Mouse (Mus musculus) kidney, embryonic 15.5 days (tissue): ENCODE results near the gene Adamts18. TPM values are rescaled to one million over a fixed set of nuclear protein-coding genes. Genes with fewer than 3 reads are reported as not detected.

Experiments used
- ATAC-seq: fragments of 200-750 bp; cut with Nextera tagmentation; replicated peaks from 2 replicates; pipeline ENCODE4 v1.8.0; 2017; ENCODE audit warnings: moderate TSS enrichment; ENCODE audit not compliant: low FRiP score
- H3K27ac ChIP-seq: fragments of 300-500 bp; sonication (generic); 2 replicates; pipeline ENCODE4 v1.5.1; 2015; ENCODE audit warnings: mild to moderate bottlenecking, inconsistent platforms
- H3K27me3 ChIP-seq: fragments of 300-500 bp; sonication (generic); 2 replicates; pipeline ENCODE4 v1.6.1; 2015; ENCODE audit warnings: inconsistent platforms
- H3K36me3 ChIP-seq: fragments of 300-500 bp; sonication (generic); 2 replicates; pipeline ENCODE4 v1.6.1; 2015; ENCODE audit warnings: inconsistent platforms
- H3K4me1 ChIP-seq: fragments of 300-500 bp; sonication (generic); 2 replicates; pipeline ENCODE4 v1.6.1; 2015; ENCODE audit warnings: inconsistent platforms
- H3K4me2 ChIP-seq: fragments of 300-500 bp; sonication (generic); 2 replicates; pipeline ENCODE4 v1.6.1; 2015; ENCODE audit warnings: moderate library complexity, mild to moderate bottlenecking, inconsistent platforms
- H3K4me3 ChIP-seq: fragments of 300-500 bp; sonication (generic); replicated peaks from 2 replicates; pipeline ENCODE4 v1.5.1; 2015; ENCODE audit warnings: mild to moderate bottlenecking, inconsistent platforms
- H3K9ac ChIP-seq: fragments of 300-500 bp; sonication (generic); 2 replicates; pipeline ENCODE4 v1.6.1; 2015; ENCODE audit warnings: mild to moderate bottlenecking, inconsistent platforms
- H3K9me3 ChIP-seq: fragments of 300-500 bp; sonication (generic); replicated peaks from 2 replicates; pipeline ENCODE4 v1.6.1; 2016; ENCODE audit warnings: inconsistent platforms
- WGBS: fragments of 180-500 bp; shearing (Covaris S2); methylation state at CpG from one replicate; pipeline ENCODE4 v1.1.7; 2015; ENCODE audit warnings: mixed read lengths; 5-methylcytosine and 5-hydroxymethylcytosine counted together
- polyA plus RNA-seq: library from polyadenylated mRNA; unstranded; fragments of >200 nt; fragmentation: Nextera tagmentation; extraction: Ambion mirVana; gene quantifications from 2 replicates; pipeline ENCODE4 v1.2.1, GENCODE M21; 2015

The Adamts18 gene
- polyA plus RNA-seq, result 2.7 and 3.9 TPM in 2 replicates

DNA sequence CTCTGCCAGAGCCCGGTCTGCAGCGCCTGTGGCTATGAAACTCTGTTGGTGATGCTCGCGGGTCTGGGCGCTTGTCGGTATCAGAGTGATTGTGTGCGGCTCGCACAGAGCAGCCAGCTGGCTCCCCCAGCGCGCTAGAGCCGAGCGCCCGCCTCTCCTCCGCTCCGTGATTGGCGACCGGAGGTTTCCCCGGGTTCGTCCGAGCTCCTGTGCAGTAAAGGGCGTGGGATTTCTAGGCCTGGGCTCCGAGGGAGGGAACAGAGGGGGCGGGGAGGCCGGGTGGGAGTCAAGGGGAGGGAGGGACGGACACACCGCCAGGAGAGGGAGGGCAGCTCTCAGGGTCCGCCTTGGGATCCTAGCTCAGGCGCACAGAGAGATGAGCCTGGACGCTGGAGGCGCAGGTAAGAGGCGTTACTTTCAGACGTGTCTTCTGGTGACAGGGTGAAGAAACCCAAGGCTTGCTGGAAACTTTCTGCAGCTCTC is at the start of gene Adamts18:
Gene Adamts18, minus strand, starts transcription at position 86 of the 483 bp plus-strand sequence.
- peak within 1 kb of the TSS; percentile 51 for H3K4me3 ChIP-seq
- H3K4me1 ChIP-seq, result peaks cover 19% of the 10 kb centered on the region
- H3K9me3 ChIP-seq, result no peaks in the 10 kb centered on the region
- 0% methylated on average over 32 of the region's 32 CpGs for WGBS
- H3K27ac ChIP-seq, result no peak within 1 kb of the TSS
- no peaks in the 10 kb centered on the region for H3K36me3 ChIP-seq
- H3K9ac ChIP-seq, result peak within 1 kb of the TSS; percentile 41
- H3K4me2 ChIP-seq, result peak within 1 kb of the TSS; percentile 90
- peak; percentile 88 for ATAC-seq
- H3K27me3 ChIP-seq, result peaks cover 62% of the 10 kb centered on the region

DNA sequence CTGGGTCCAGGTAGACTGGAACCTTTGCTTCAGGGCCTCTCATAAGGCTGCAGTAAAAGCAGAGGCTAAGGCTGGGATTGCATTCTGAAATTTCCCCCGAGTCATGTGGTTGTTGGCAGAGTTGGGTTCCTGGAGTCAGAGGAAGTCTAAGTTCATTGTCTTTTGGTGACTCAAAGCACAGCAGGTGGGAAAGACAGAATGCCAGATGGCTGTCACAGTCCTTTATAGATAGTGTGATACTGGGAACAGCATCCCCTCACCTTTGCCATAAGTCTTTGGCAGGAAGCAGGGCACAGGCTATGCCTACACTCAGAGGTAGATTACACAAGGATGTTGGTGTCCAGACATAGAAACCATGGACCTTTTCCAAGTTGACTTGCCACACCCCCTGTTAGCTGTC is 47.9 kb upstream of the Adamts18 start:
- Histone ChIP-seq H3K9ac (no peak overlapping the region), H3K4me2 (no peak overlapping the region), H3K27ac (no peak overlapping the region), H3K36me3 (no peaks in the 10 kb centered on the region), H3K4me1 (no peaks in the 10 kb centered on the region), H3K9me3 (no peaks in the 10 kb centered on the region), H3K27me3 (no peaks in the 10 kb centered on the region), H3K4me3 (no peak overlapping the region)
- WGBS, result 93% methylated on average over 1 of the region's 1 CpGs
- ATAC-seq, result no peak

DNA sequence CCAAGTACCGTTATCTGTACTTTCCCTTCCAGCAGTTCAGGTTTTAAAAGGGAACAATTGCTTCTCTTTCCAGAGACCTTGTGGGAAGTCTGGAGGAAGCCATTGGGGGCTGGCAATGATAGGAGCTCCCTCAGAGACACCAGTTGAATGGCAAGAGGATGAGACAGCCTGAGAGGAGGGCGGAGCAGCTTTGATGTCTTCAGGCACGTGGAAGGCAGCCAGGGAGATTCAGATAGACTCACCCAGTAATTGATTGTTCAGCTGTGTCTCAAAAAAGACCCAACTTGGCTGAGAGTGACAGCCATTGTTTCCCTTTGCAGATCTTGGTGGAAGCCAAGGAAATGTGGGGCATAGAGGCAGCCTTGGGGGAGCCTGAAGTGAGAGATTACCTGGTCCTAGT is 42.8 kb upstream of the Adamts18 start:
- no peaks in the 10 kb centered on the region for H3K36me3 ChIP-seq
- no peaks in the 10 kb centered on the region for H3K4me1 ChIP-seq
- no peak overlapping the region for H3K27ac ChIP-seq
- H3K4me2 ChIP-seq, result no peak overlapping the region
- no peaks in the 10 kb centered on the region for H3K27me3 ChIP-seq
- H3K4me3 ChIP-seq, result no peak overlapping the region
- 59% methylated on average over 3 of the region's 3 CpGs for WGBS
- no peaks in the 10 kb centered on the region for H3K9me3 ChIP-seq
- no peak overlapping the region for H3K9ac ChIP-seq
- ATAC-seq, result no peak

DNA sequence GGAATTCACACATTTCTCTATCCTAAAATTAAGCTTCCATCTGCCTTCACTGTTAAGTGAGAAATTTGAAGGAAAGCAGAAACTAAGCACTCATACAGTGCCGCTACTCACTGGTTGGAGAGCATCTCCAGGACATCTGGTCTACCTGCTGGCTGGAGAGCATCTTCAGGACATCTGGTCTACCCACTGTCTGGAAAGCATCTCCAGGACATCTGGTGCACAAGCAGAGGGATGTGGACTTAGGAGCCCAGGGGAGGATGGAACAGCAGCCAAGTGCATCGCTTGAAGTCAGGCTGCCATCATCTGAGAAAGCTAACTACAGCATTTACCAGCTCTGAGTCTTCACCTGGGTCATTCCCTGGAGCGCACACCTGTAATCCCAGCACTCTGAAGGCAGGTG is 38.0 kb upstream of the Adamts18 start:
- H3K36me3 ChIP-seq, result no peaks in the 10 kb centered on the region
- H3K27ac ChIP-seq, result no peak overlapping the region
- WGBS, result 94% methylated on average over 3 of the region's 3 CpGs
- H3K27me3 ChIP-seq, result no peaks in the 10 kb centered on the region
- H3K4me3 ChIP-seq, result no peak overlapping the region
- ATAC-seq, result no peak
- H3K9ac ChIP-seq, result no peak overlapping the region
- H3K4me2 ChIP-seq, result no peak overlapping the region
- 0 out of 2 replicates have a peak, but pooled peaks cover 9% of the 10 kb centered on the region for H3K4me1 ChIP-seq
- no peaks in the 10 kb centered on the region for H3K9me3 ChIP-seq

DNA sequence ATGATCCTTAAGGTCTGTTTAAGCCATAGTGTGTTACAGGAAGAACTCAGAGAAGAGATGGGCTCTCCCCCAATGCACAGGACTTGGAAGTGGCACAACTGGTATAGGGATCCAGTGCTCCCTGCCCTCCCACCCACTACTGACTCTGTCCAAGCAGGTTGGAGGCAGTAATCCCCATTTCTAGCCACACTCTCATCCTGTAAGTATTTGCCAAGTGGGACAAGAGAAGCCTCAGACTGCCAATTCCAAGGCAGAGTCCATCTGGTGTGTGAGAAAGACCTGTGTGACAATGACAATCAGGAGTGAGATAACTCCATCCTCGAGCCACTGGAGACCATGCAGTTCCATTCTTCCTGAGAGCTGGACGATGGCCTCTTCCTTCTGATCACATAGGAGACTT is 36.6 kb upstream of the Adamts18 start:
- Histone ChIP-seq H3K9ac (no peak overlapping the region), H3K27me3 (no peaks in the 10 kb centered on the region), H3K9me3 (no peaks in the 10 kb centered on the region), H3K36me3 (no peaks in the 10 kb centered on the region), H3K27ac (no peak overlapping the region), H3K4me1 (0 out of 2 replicates have a peak, but pooled peaks cover 9% of the 10 kb centered on the region), H3K4me2 (no peak overlapping the region), H3K4me3 (no peak overlapping the region)
- 81% methylated on average over 2 of the region's 2 CpGs for WGBS
- ATAC-seq, result no peak

DNA sequence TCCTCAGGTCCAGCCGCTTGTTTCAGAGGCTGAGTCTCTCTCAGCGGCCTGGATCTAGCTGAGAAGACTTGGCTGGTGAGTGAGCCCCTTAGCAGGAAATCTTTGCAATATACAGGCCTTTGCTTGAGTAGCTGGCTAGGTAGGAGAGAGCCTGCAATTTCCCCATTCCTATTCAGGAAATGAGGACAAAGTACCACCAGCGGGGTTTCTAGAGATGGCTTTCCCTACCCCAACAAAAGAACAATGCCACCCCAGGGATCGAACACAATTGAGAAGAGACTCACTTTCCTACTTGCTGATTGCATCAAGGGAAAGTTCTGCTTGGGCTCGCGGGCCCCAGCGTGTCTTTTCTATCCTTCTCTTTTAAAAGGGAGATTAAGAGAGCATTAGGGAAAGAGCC is 35.5 kb upstream of the Adamts18 start:
- ATAC-seq, result no peak
- Histone ChIP-seq H3K9me3 (no peaks in the 10 kb centered on the region), H3K9ac (no peak overlapping the region), H3K27me3 (no peaks in the 10 kb centered on the region), H3K27ac (no peak overlapping the region), H3K4me1 (0 out of 2 replicates have a peak, but pooled peaks cover 9% of the 10 kb centered on the region), H3K36me3 (no peaks in the 10 kb centered on the region), H3K4me3 (no peak overlapping the region), H3K4me2 (no peak overlapping the region)
- WGBS, result 46% methylated on average over 7 of the region's 7 CpGs

DNA sequence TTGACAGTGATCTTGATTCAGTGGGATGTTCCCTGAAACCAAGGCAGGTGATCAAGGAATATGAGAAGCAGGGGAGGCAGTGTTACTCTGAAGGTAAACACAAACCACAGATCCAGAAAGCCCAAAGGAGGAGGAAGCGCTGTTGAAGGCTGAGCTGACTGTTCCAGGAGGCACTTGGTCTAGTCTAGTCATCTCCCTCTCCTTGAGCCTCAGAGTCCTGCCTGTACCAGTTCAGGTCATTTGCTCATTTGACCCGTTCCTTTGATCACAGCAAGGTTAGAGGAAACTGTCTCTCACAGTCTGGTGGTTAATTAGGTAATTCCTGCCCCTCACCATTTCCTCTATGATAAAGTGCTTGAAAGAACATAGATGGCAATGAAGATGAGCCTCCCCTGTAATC is 34.0 kb upstream of the Adamts18 start:
- WGBS, result 35% methylated on average over 2 of the region's 2 CpGs
- Histone ChIP-seq H3K4me1 (0 out of 2 replicates have a peak, but pooled peaks cover 12% of the 10 kb centered on the region), H3K36me3 (no peaks in the 10 kb centered on the region), H3K27me3 (no peaks in the 10 kb centered on the region), H3K4me3 (no peak overlapping the region), H3K9me3 (no peaks in the 10 kb centered on the region), H3K4me2 (no peak overlapping the region), H3K9ac (no peak overlapping the region), H3K27ac (no peak overlapping the region)
- peak; percentile 43; the same call in 1 of the 2 replicates for ATAC-seq

DNA sequence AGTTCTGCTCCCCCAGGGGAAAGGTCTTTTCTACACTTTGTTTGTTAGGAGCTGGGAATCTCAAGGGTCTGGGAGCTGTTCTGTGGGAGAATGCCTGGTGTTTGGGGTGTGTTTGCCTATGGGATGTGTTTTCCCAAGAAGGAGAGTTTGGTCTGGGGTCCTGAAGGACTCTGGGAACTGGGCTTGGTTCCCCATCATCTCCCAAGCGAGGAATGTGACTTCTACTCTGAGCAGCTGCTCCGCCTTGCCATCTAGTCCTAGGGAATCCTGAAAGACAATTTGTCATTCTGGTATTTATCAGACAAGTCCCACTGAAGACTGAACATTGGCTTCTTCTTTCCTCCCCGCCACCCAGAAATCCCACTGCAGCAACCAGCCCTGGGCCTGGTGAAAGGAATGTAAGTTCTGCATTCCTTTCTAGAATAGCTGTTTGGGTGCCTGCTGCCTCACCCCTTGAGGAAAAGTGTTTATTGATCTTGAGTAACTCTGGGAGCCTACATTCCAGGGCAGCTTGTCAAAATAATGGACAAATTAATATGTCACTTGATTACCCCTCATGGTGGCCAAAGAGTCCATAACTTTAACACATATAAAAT is 30.0 kb upstream of the Adamts18 start:
- no peaks in the 10 kb centered on the region for H3K9me3 ChIP-seq
- 0 out of 2 replicates have a peak, but pooled peaks cover 12% of the 10 kb centered on the region for H3K4me1 ChIP-seq
- H3K4me2 ChIP-seq, result no peak overlapping the region
- no peaks in the 10 kb centered on the region for H3K27me3 ChIP-seq
- 71% methylated on average over 3 of the region's 3 CpGs for WGBS
- no peak for ATAC-seq
- H3K27ac ChIP-seq, result 0 out of 2 replicates have a peak overlapping the region, but pooled peaks have one; percentile 5
- no peaks in the 10 kb centered on the region for H3K36me3 ChIP-seq
- H3K9ac ChIP-seq, result no peak overlapping the region
- no peak overlapping the region for H3K4me3 ChIP-seq

DNA sequence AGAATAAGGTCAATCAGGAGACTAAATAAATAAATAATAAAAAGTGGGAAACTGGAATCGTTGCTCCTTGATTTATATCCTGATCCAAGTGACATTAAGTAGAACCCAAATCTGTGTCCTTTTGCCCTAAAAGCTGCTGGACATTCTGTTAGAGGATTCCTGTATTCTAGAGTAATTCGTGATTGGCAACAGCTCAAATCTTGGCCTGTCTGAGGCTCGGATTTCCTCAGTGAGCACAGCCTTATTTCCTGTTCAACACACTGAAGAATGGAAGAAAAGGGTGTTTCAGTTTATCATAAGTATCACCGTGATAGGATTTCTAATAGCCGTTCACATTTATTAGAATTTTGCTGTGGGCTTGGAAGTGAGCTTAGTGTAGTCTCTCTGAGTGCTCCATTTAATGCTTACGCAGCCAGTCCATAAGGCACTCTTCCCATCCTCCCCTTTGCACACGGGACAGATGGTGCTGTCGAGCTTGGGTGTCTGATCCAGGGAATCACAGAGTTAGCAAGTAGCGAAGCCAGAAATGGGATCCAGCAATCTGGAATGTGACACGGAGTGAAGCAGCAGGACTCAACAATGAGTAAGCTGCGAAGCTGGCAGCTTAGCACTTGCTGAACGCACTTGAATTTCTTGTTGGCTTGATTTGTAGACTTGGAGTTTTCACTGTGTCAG is 25.0 kb upstream of the Adamts18 start:
- no peak overlapping the region for H3K27ac ChIP-seq
- no peak for ATAC-seq
- no peak overlapping the region for H3K9ac ChIP-seq
- no peak overlapping the region for H3K4me2 ChIP-seq
- no peaks in the 10 kb centered on the region for H3K27me3 ChIP-seq
- H3K4me3 ChIP-seq, result no peak overlapping the region
- 0 out of 2 replicates have a peak, but pooled peaks cover 2% of the 10 kb centered on the region for H3K4me1 ChIP-seq
- H3K36me3 ChIP-seq, result no peaks in the 10 kb centered on the region
- no peaks in the 10 kb centered on the region for H3K9me3 ChIP-seq
- WGBS, result 75% methylated on average over 12 of the region's 12 CpGs

DNA sequence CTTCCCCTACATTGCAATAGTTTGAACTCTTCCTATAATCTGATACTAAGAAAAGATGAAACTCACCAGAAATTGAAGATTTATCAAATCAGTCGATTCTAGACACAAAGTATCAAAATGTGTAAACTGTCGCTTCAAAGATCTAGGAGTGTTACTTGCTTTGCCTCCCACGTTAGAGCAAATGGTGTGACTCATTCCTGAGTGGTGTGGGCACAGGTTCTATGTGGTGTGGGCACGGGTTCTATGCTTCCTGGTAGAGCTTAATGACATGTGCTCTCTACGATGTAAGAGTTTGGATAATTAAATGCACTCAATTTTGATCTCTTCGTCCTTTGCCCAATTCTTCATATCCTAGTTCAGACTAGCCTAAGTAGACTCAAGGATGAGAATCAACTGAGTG is 23.9 kb upstream of the Adamts18 start:
- no peak for ATAC-seq
- H3K27me3 ChIP-seq, result no peaks in the 10 kb centered on the region

DNA sequence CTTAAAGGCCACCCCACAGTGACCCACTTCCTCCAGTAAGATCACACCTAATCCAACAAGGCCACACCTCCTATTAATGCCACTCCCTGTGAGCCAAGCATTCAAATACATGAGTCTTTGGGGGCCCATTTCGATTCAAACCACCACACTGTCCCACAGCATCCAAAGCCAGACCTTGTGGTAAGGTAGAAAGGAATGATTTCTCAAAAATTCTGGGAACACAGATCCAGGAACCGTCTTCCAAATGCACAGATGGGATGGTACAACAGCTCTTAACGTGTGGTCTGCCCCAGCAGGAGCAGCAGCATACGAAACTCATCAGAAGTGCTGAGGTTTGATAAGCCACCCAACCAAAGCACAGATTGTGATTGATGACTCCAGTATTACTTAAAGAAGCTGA is 18.0 kb upstream of the Adamts18 start:
- no peaks in the 10 kb centered on the region for H3K36me3 ChIP-seq
- H3K4me3 ChIP-seq, result no peak overlapping the region
- H3K4me1 ChIP-seq, result no peaks in the 10 kb centered on the region
- 81% methylated on average over 4 of the region's 4 CpGs for WGBS
- no peak overlapping the region for H3K9ac ChIP-seq
- H3K27me3 ChIP-seq, result no peaks in the 10 kb centered on the region
- ATAC-seq, result no peak
- H3K4me2 ChIP-seq, result no peak overlapping the region
- H3K27ac ChIP-seq, result no peak overlapping the region
- no peaks in the 10 kb centered on the region for H3K9me3 ChIP-seq

More for the DNA sequence above, 23.9 kb upstream of the Adamts18 start:
- H3K4me2 ChIP-seq, result no peak overlapping the region
- no peaks in the 10 kb centered on the region for H3K4me1 ChIP-seq
- no peak overlapping the region for H3K9ac ChIP-seq
- H3K4me3 ChIP-seq, result no peak overlapping the region
- WGBS, result 90% methylated on average over 6 of the region's 6 CpGs
- no peak overlapping the region for H3K27ac ChIP-seq
- no peaks in the 10 kb centered on the region for H3K9me3 ChIP-seq
- no peaks in the 10 kb centered on the region for H3K36me3 ChIP-seq

DNA sequence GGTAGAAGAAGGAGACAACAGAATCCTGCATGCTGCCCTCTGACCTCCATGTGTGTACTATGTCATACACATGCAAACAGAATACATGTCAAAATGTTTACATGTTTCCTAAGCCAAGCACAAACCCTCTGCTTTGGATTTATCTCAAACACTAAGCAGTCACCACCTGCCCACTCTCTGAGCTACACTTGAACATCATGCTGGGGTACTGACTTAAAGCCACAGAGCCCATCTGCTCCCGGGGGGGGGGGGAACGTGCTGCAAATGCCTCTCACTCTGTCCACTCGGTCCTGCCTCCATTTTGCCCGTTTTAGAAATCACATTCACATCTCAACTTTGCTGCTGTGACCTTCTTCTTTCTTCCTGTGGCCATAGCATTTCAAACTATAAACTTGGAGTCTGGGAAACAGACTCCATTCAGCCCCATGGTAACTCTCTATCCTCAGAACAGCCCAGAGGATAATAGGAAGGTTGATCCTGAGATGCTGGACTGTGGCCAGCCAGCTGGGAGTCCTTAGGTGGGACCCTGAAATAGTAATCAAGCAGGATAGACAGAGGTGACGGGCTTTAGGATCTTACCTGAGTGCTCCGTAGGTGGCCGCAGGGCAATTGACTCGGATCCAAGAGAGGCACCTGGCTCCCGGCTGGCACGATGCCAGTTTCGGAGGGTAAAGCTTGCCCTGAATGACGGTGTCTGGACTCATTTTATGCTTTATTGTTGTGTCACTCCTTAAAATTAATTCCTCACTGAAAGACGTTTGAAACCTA is 17.0 kb upstream of the Adamts18 start:
- ATAC-seq, result 0 out of 2 replicates have a peak, but pooled peaks have one; percentile 46
- no peak overlapping the region for H3K4me2 ChIP-seq
- H3K9ac ChIP-seq, result no peak overlapping the region
- H3K36me3 ChIP-seq, result no peaks in the 10 kb centered on the region
- H3K9me3 ChIP-seq, result no peaks in the 10 kb centered on the region
- no peaks in the 10 kb centered on the region for H3K4me1 ChIP-seq
- WGBS, result 54% methylated on average over 13 of the region's 13 CpGs
- H3K27me3 ChIP-seq, result no peaks in the 10 kb centered on the region
- no peak overlapping the region for H3K27ac ChIP-seq
- H3K4me3 ChIP-seq, result no peak overlapping the region
